Mouse (Mus musculus) brain, embryonic 14.5 days (tissue): ENCODE data around the gene Kdm6b. TPM values are rescaled to one million over a fixed set of nuclear protein-coding genes. Genes with fewer than 3 reads are reported as not detected.

Experiments used
- DNase-seq: peaks from one replicate; pipeline ENCODE4 v3.0.0-alpha.2; 2011; ENCODE audit warnings: low read depth
- CTCF ChIP-seq: fragments of 200-500 bp; IDR thresholded peaks from 2 replicates; pipeline ENCODE4 v1.5.1; 2012; ENCODE audit warnings: inconsistent platforms, mild to moderate bottlenecking, moderate library complexity, borderline replicate concordance; ENCODE audit not compliant: insufficient read depth, insufficient read length; ENCODE audit errors: extremely low read depth
- POLR2A ChIP-seq: fragments of 200-500 bp; IDR thresholded peaks from 2 replicates; pipeline ENCODE4 v1.6.1; 2012; ENCODE audit warnings: mild to moderate bottlenecking, inconsistent platforms, borderline replicate concordance; ENCODE audit not compliant: poor library complexity, insufficient read depth, insufficient read length, severe bottlenecking; ENCODE audit errors: extremely low read depth
- polyA plus RNA-seq: library from polyadenylated mRNA; depleted of rRNA; stranded (reverse); fragments of >200 nt; gene quantifications from 2 replicates; pipeline ENCODE4 v1.2.3, GENCODE M21; 2012

The Kdm6b gene
- polyA plus RNA-seq, 1 experiment = 38.7 TPM

- peak; percentile 6; the same call in 1 of the 2 replicates for TF ChIP-seq CTCF
- no peak for TF ChIP-seq POLR2A
- peak; percentile 100 for DNase-seq
Measured at GRCm38 (mm10) chr11:69418481-69419442, 5.3 kb upstream of the Kdm6b start.

- TF ChIP-seq CTCF (no peak), POLR2A (no peak)
- DNase-seq = peak; percentile 98
Measured at GRCm38 (mm10) chr11:69417449-69418384, 4.2 kb upstream of the Kdm6b start.

GRCm38 (mm10) chr11:69416921-69417448 is 3.5 kb upstream of the Kdm6b start:
- no peak for TF ChIP-seq CTCF
- TF ChIP-seq POLR2A = no peak
- DNase-seq = no peak

- DNase-seq = no peak
Measured at GRCm38 (mm10) chr11:69416509-69416908, 3.0 kb upstream of the Kdm6b start.

GRCm38 (mm10) chr11:69415668-69416451 is 2.4 kb upstream of the Kdm6b start:
- no peak for TF ChIP-seq CTCF
- peak; percentile 58; the same call in 1 of the 2 replicates for TF ChIP-seq POLR2A

More at GRCm38 (mm10) chr11:69416509-69416908, 3.0 kb upstream of the Kdm6b start:
- TF ChIP-seq CTCF (no peak), POLR2A (no peak)

GRCm38 (mm10) chr11:69415327-69415667 is 1.8 kb upstream of the Kdm6b start:
- DNase-seq = peak; percentile 92

More at GRCm38 (mm10) chr11:69415668-69416451, 2.4 kb upstream of the Kdm6b start:
- peak; percentile 97 for DNase-seq

GRCm38 (mm10) chr11:69414421-69415326 is 1.2 kb upstream of the Kdm6b start:
- TF ChIP-seq CTCF (no peak), POLR2A (no peak)
- no peak for DNase-seq

More at GRCm38 (mm10) chr11:69415327-69415667, 1.8 kb upstream of the Kdm6b start:
- 0 out of 2 replicates have a peak, but pooled peaks have one; percentile 13 for TF ChIP-seq POLR2A
- TF ChIP-seq CTCF = no peak

- TF ChIP-seq POLR2A (no peak), CTCF (no peak)
- no peak for DNase-seq
Measured at GRCm38 (mm10) chr11:69412548-69412947, 927 bp downstream of the Kdm6b start.

GRCm38 (mm10) chr11:69411538-69412203 is 1.8 kb downstream of the Kdm6b start:
- DNase-seq = peak; percentile 78

More at GRCm38 (mm10) chr11:69411538-69412203, 1.8 kb downstream of the Kdm6b start:
- TF ChIP-seq CTCF = no peak
- TF ChIP-seq POLR2A = no peak
